Mouse (Mus musculus) neural tube, embryonic 13.5 days (tissue): Measurements from ENCODE around the gene Pbld2. TPM values are rescaled to one million over a fixed set of nuclear protein-coding genes. Genes with fewer than 3 reads are reported as not detected.
A peak's percentile ranks its signal among the peaks of the same experiment; 100 is the strongest.

Experiments used
- ATAC-seq: fragments of 200-750 bp; cut with Nextera tagmentation; 2 replicates; pipeline ENCODE4 v1.8.0; 2017; ENCODE audit warnings: low read depth, mild to moderate bottlenecking, moderate TSS enrichment, moderate library complexity
- H3K27ac ChIP-seq: fragments of 300-500 bp; sonication (generic); replicated peaks from 2 replicates; pipeline ENCODE4 v1.5.1; 2015; ENCODE audit warnings: moderate library complexity, mild to moderate bottlenecking, inconsistent platforms
- H3K27me3 ChIP-seq: fragments of 300-500 bp; sonication (generic); 2 replicates; pipeline ENCODE4 v1.6.1; 2015; ENCODE audit warnings: mild to moderate bottlenecking, inconsistent platforms
- H3K36me3 ChIP-seq: fragments of 300-500 bp; sonication (generic); 2 replicates; pipeline ENCODE4 v1.6.1; 2015; ENCODE audit warnings: mild to moderate bottlenecking, inconsistent platforms
- H3K4me1 ChIP-seq: fragments of 300-500 bp; sonication (generic); replicated peaks from 2 replicates; pipeline ENCODE4 v1.6.1; 2015; ENCODE audit warnings: inconsistent platforms
- H3K4me2 ChIP-seq: fragments of 300-500 bp; sonication (generic); 2 replicates; pipeline ENCODE4 v1.6.1; 2015; ENCODE audit warnings: inconsistent platforms, mild to moderate bottlenecking, moderate library complexity
- H3K4me3 ChIP-seq: fragments of 300-500 bp; sonication (generic); 2 replicates; pipeline ENCODE4 v1.5.1; 2015; ENCODE audit warnings: mild to moderate bottlenecking, inconsistent platforms
- H3K9ac ChIP-seq: fragments of 300-500 bp; sonication (generic); 2 replicates; pipeline ENCODE4 v1.6.1; 2015; ENCODE audit warnings: moderate library complexity, mild to moderate bottlenecking, inconsistent platforms
- H3K9me3 ChIP-seq: fragments of 300-500 bp; sonication (generic); 2 replicates; pipeline ENCODE4 v1.6.1; 2016; ENCODE audit warnings: inconsistent platforms
- WGBS: fragments of 180-500 bp; shearing (Covaris S2); methylation state at CpG from one replicate; pipeline ENCODE4 v1.1.7; 2015; 5-methylcytosine and 5-hydroxymethylcytosine counted together
- polyA plus RNA-seq: library from polyadenylated mRNA; unstranded; fragments of >200 nt; fragmentation: Nextera tagmentation; extraction: Ambion mirVana; gene quantifications from 2 replicates; pipeline ENCODE4 v1.2.1, GENCODE M21; 2015

The Pbld2 gene
- polyA plus RNA-seq, 1 experiment from 2014 or later = 0.84 TPM

DNA sequence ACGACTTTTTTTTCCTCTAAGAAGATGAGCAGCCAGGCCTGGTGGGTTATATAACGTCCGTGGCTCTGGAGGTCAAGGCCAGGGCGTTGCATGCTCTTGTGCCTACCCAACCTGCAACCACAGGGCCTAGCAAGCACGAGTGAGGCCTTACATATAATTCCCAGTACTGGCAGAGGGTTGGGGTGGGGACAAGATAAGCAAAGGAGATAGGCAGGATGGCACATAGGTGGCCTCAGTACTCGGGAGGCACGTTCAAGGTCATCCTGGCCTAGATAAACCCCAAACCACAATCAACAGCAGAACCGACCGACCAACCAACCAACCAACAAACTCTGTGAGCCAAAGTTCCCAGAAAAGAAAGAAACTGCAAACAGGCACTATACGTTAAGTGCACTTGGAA is 62.2 kb downstream of the Pbld2 start:
- Histone ChIP-seq H3K27me3 (0 out of 2 replicates have a peak, but pooled peaks cover 9% of the 10 kb centered on the region), H3K4me2 (no peak overlapping the region), H3K4me1 (peaks cover 15% of the 10 kb centered on the region), H3K9me3 (no peaks in the 10 kb centered on the region), H3K4me3 (no peak overlapping the region), H3K27ac (no peak overlapping the region), H3K9ac (no peak overlapping the region), H3K36me3 (no peaks in the 10 kb centered on the region)
- 82% methylated on average over 10 of the region's 10 CpGs for WGBS
- ATAC-seq = no peak

DNA sequence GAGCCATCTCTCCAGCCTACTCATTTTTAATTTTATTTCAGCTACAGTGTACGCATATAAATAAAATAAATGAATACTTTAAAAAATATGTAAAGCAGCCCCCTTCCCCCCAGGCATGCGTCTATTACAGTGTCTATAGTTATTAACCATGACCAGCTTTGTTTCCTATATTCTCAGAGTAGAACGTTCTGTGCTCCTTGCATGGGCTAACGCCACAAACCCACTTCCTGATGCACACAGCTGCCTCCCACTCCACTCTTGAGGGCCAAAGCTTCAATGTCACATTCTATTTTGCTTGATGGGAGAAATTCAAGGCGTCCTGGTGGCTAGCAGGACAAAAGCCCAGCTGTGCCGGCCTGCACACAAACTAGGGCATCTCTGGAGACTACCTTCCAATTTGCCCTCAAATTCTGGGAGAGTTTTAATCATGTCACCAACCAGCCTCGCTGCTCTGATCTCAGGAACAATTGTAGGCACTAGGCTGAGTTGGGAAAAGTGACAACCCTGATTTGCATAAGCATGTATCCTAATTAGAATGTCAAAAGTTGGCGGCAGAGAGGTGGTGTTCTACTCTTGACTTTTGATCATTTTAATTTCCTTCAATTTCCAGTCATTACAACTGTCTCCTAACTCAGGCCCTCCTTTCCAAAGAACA is 65.1 kb downstream of the Pbld2 start:
- Histone ChIP-seq H3K4me3 (peak overlapping the region; percentile 28), H3K27ac (no peak overlapping the region), H3K4me1 (peaks cover 15% of the 10 kb centered on the region), H3K9ac (peak overlapping the region; percentile 59), H3K36me3 (no peaks in the 10 kb centered on the region), H3K27me3 (peaks cover 13% of the 10 kb centered on the region; the same call in 1 of the 2 replicates), H3K9me3 (no peaks in the 10 kb centered on the region), H3K4me2 (peak overlapping the region; percentile 55)
- no peak for ATAC-seq
- 24% methylated on average over 8 of the region's 8 CpGs for WGBS

DNA sequence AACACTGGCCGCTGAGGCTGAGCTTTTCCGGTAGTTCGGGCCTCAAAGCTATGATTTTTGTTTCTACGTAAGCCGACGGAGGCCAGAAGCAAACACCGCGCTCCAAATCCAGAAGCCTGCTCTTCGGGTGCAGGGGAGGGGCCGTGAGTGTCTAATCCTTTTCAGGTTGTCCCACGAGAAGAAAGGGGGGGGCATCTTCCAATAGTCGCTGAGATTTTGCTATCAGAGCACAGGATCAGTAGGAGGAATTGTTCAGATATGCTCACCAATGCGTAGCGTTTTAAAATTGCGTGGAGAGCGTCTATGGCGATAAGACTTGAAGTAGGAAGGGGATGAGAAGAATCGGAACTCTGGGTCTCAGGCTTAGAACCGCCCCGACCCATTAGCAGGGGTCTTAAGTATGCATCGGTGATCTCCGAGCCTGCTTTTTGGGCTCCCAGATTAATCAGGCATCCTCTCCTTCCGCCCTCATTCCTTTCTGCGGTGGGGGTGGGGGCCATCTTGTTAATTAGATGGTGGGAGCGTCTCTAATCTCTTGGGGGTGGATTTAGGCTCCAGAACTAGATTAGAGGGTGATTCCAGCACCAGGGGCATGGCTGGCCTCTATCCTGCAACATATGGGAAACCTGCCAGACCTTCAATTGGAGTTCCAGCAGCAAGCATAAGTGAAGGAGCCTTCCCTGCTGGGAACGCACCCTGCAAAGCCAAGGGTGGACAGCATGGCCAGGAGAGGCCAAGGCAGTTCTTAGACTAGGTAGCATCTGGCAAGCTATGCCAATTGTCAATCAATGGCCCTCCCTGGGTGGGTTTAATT is 65.8 kb downstream of the Pbld2 start:
- Histone ChIP-seq H3K4me3 (peak overlapping the region; percentile 28), H3K9ac (peak overlapping the region; percentile 59), H3K27me3 (peaks cover 13% of the 10 kb centered on the region; the same call in 1 of the 2 replicates), H3K4me1 (peaks cover 15% of the 10 kb centered on the region), H3K9me3 (no peaks in the 10 kb centered on the region), H3K27ac (no peak overlapping the region), H3K4me2 (peak overlapping the region; percentile 55), H3K36me3 (no peaks in the 10 kb centered on the region)
- ATAC-seq = no peak; the same call in 1 of the 2 replicates
- WGBS = 5% methylated on average over 26 of the region's 26 CpGs

DNA sequence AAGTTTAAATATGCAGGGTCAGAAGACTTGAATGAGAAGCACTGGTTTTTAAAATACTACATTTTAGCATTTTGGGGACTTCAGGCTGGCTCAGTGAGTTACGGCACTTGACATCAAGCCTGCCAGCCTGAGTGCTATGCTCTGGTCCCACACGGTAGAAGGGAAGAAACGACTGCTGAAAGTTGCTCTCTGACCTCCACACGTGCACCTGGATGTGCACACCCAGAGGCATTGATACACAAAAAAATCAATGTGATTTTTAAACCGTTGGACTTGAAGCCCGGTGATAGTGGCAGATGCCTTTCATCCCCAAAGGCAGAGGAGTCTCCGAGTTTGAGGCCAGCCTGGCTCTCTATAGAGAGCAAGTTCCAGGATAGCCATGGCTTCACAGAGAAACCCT is 67.8 kb downstream of the Pbld2 start:
- H3K4me3 ChIP-seq = no peak overlapping the region
- H3K4me1 ChIP-seq = peaks cover 15% of the 10 kb centered on the region
- ATAC-seq = no peak
- H3K36me3 ChIP-seq = no peaks in the 10 kb centered on the region
- peaks cover 13% of the 10 kb centered on the region; the same call in 1 of the 2 replicates for H3K27me3 ChIP-seq
- H3K9ac ChIP-seq = no peak overlapping the region
- H3K27ac ChIP-seq = no peak overlapping the region
- WGBS = 76% methylated on average over 7 of the region's 7 CpGs
- no peak overlapping the region for H3K4me2 ChIP-seq
- no peaks in the 10 kb centered on the region for H3K9me3 ChIP-seq

DNA sequence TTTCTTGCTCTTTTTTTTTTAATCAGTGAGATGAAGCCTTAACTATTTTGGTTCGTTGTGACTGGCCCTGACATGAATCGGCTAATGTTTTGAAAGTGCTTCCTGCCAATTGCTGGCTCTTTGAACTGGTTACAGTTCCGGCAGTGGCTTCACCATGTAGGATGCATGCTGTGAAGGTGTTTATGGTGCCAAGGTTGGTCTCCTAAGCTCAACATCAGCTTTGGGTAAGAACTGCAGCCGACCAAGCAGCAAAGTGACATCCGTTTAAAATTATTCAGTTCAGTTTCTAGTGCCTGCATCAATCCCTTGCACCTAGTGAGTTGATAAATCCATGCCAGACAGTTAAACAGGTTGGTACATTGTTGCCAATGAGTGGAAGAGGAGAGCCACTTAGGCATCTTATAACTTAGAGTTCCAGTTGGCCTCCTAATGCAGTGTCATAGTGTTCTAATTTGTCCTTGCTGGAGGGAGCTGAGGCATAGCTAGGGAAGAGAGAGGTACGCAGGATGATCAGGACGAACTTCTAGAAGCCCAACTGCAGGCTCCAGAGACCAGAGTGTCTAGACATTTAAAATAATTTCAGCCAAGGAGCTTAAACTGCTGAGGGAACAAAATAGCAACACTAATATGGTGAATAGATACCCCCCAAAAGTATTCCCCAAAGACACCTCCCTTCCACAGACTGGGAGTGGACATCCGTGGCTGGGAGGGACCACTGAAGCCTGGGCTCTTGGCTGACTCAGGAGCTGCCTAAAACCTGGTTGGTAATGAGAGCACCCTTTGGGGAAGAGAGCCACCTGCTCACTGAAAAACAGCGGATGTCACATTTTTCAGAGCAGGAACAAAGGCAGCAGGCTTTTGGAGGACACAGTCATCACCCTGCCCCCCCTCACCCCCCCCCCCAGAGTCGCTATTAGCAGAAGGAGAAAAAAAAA is 68.8 kb downstream of the Pbld2 start:
- Histone ChIP-seq H3K36me3 (no peaks in the 10 kb centered on the region), H3K4me3 (no peak overlapping the region), H3K4me1 (peaks cover 15% of the 10 kb centered on the region), H3K9ac (no peak overlapping the region), H3K9me3 (no peaks in the 10 kb centered on the region), H3K27me3 (peaks cover 23% of the 10 kb centered on the region), H3K4me2 (no peak overlapping the region), H3K27ac (no peak overlapping the region)
- 71% methylated on average over 10 of the region's 10 CpGs for WGBS
- no peak for ATAC-seq

DNA sequence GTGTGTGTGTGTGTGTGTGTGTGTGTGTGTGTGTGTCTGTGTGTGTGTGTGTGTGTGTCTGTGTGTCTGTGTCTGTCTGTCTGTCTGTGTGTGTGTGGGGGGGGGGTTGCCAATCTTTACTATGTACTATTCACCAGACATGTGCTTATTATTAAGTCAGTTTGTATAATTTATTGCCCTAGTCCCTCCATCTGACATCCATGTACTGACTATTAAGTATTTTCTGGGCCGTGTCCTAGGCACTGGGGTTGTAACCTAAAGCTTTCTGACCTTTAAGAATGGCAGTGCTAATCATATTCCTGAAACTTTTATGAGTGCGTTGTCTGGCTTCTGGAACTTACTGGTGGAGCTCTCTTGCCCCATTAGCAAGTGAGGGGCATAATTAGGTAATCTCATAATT is 72.6 kb downstream of the Pbld2 start:
- Histone ChIP-seq H3K4me3 (no peak overlapping the region), H3K27ac (no peak overlapping the region), H3K9me3 (no peaks in the 10 kb centered on the region), H3K4me2 (no peak overlapping the region), H3K4me1 (peaks cover 15% of the 10 kb centered on the region), H3K36me3 (no peaks in the 10 kb centered on the region), H3K27me3 (peaks cover 34% of the 10 kb centered on the region), H3K9ac (no peak overlapping the region)
- ATAC-seq = no peak
- 53% methylated on average over 2 of the region's 2 CpGs for WGBS

DNA sequence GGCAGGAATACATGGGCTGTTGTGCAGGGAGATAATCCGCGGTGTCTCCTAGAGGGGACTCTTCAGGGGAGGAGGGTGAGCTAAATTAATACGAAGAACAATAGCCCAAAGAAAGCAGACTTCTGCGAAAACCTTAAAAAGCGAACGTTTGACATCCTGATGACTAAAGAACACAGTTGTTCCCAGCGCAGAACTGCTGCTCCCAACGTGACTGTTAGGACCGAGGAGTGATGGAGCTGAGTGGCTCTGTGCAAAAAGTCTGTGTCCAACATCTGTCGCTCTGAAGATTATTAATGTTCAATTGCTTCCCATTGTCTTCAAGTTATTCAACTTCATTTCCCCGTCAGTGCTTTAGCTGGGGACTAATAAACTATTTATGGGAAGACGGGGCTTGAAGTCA is 74.1 kb downstream of the Pbld2 start:
- Histone ChIP-seq H3K27me3 (peaks cover 33% of the 10 kb centered on the region), H3K9me3 (no peaks in the 10 kb centered on the region), H3K9ac (no peak overlapping the region), H3K4me3 (no peak overlapping the region), H3K36me3 (no peaks in the 10 kb centered on the region), H3K27ac (no peak overlapping the region), H3K4me2 (no peak overlapping the region), H3K4me1 (peaks cover 15% of the 10 kb centered on the region)
- no peak for ATAC-seq
- WGBS = 46% methylated on average over 12 of the region's 12 CpGs

DNA sequence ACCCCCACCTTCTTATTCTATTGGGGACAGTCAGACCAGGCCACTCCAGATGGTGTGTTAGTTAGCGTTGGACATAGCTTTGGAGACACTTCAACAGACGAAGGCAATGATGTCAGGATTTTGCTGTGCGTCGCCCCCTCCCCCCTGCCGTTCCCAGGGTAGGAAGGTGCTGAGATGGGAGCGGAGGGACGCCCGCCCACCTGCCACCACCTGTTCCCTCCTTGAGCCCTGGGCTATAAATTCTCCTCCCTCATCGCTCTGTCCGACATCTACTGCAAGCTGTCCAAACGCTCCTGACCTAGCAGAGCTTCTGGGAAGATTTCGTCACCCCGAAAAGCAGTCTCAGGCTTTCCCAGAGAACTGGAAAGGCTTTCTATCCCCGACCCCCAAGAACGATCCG is 75.4 kb downstream of the Pbld2 start, which contains the start of gene Atoh7:
Gene Atoh7, plus strand, starts transcription at position 131 of the 400 bp plus-strand sequence.
- Histone ChIP-seq H3K9me3 (no peaks in the 10 kb centered on the region), H3K4me3 (peak within 1 kb of the TSS; percentile 58), H3K4me1 (peaks cover 15% of the 10 kb centered on the region), H3K27me3 (peaks cover 33% of the 10 kb centered on the region), H3K9ac (peak within 1 kb of the TSS; percentile 72), H3K4me2 (peak within 1 kb of the TSS; percentile 82), H3K27ac (no peak within 1 kb of the TSS), H3K36me3 (no peaks in the 10 kb centered on the region)
- WGBS = 2% methylated on average over 16 of the region's 16 CpGs
- no peak for ATAC-seq

DNA sequence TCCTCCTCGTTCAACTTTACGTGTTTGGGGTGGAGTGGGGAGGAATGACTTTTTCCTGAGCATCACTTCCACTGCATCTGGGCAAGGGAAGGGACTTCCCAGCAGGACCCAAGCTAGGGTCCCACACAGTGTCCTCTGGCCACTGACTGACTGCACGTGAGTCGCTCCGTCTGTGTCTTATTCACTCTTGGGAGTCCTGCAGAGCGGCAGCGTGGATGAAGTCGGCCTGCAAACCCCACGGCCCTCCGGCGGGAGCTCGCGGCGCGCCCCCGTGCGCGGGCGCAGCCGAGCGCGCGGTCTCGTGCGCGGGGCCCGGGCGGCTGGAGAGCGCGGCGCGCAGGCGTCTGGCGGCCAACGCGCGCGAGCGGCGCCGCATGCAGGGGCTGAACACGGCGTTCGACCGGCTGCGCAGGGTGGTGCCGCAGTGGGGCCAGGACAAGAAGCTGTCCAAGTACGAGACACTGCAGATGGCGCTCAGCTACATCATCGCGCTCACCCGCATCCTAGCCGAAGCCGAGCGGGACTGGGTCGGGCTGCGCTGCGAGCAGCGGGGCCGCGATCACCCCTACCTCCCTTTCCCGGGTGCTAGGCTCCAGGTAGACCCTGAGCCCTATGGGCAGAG is 75.9 kb downstream of the Pbld2 start:
- whole genome bisulfite sequencing = under 1% methylated on average over 62 of the region's 62 CpGs
- H3K36me3 ChIP-seq = no peaks in the 10 kb centered on the region
- peak; percentile 93 for ATAC-seq
- H3K27me3 ChIP-seq = peaks cover 33% of the 10 kb centered on the region
- peaks cover 15% of the 10 kb centered on the region for H3K4me1 ChIP-seq
- H3K9me3 ChIP-seq = no peaks in the 10 kb centered on the region
- no peak overlapping the region for H3K27ac ChIP-seq
- peak overlapping the region; percentile 72 for H3K9ac ChIP-seq
- peak overlapping the region; percentile 82 for H3K4me2 ChIP-seq
- peak overlapping the region; percentile 58 for H3K4me3 ChIP-seq

DNA sequence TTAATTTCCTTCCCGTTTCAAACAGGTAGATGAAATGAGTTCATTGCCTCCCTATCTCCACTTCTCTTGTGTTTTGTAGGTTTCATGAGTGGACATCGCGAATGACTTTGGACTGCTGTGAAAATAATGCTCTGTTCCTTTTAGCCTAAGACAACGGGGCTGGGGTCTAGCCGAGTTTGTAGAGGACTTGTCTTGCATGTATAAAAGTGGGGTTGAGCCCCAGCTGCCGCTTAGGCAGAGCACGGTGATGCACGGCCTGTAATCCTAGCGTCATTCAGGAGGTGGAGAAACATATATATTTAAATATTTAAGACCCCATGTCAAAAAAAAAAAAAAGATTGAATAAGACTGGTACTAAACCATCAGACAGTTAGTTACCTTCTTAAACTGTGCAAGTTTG is 76.5 kb downstream of the Pbld2 start:
- Histone ChIP-seq H3K4me3 (peak overlapping the region; percentile 58), H3K4me2 (peak overlapping the region; percentile 82), H3K9ac (peak overlapping the region; percentile 72), H3K27ac (no peak overlapping the region), H3K36me3 (no peaks in the 10 kb centered on the region), H3K9me3 (no peaks in the 10 kb centered on the region), H3K27me3 (peaks cover 33% of the 10 kb centered on the region), H3K4me1 (peaks cover 15% of the 10 kb centered on the region)
- WGBS = 9% methylated on average over 9 of the region's 9 CpGs
- ATAC-seq = 0 out of 2 replicates have a peak, but pooled peaks have one; percentile 55
